Mouse (Mus musculus) spleen, adult 2 months (tissue): Measurements from ENCODE around the gene Ikzf4.

ENCODE experiments used
- CTCF ChIP-seq: fragments of 200-500 bp; IDR thresholded peaks from 2 replicates; pipeline ENCODE4 v1.5.1; 2011; ENCODE audit warnings: mild to moderate bottlenecking, inconsistent platforms; ENCODE audit not compliant: insufficient read depth, insufficient read length, insufficient replicate concordance; ENCODE audit errors: extremely low read depth
- POLR2A ChIP-seq: fragments of 200-500 bp; IDR thresholded peaks from 2 replicates; pipeline ENCODE4 v1.6.1; 2011; ENCODE audit warnings: low read depth, low read length, inconsistent platforms

- TF ChIP-seq POLR2A (no peak), CTCF (no peak)
These were observed 58.7 kb downstream of the Ikzf4 start for GRCm38 (mm10) chr10:128587120-128587519.
